Mouse (Mus musculus): ENCODE measurements at regions not wholly inside any gene's neighbourhood (a gene's known extent, or its start where the extent isn't known, plus 50 kb on each side); places are given as distances from the start of the nearest gene placed in this dataset.
"Not testable (repeated sequence)": the region's sequence is repeated elsewhere in the genome, so short reads cannot be mapped to it uniquely, and the experiment has no call there.

GRCm38 (mm10) chr15:3171774-3172173 is 96.6 kb upstream of the Selenop start:
- no peak for DNase-seq

DNA sequence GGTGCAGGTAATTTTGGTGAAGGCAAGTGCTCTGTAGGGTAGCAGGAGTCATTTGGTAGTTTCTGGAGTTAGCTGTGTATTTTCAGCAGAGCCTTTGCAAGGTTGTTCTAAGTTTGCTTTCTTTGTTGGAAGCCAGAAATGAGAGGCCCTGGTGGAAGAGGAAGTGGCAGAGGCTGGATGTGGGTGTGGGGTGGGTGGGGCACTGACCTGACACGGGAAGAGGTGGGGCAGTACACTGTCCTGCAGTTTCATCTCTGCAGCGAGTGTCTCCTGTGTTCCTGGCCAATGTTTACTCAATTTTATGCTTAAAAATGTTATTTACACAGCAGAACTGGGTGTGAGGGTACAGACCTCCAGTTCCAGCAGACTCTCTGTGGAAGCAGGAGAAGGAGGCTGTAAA is 94.3 kb upstream of the Selenop start:
- DNase-seq, result no peak

GRCm38 (mm10) chr15:3174848-3175247 is 93.5 kb upstream of the Selenop start:
- DNase-seq, result peak; percentile 32

- DNase-seq, result peak; percentile 67
Observed at GRCm38 (mm10) chr15:3201912-3202653, 66.3 kb upstream of the Selenop start.

DNA sequence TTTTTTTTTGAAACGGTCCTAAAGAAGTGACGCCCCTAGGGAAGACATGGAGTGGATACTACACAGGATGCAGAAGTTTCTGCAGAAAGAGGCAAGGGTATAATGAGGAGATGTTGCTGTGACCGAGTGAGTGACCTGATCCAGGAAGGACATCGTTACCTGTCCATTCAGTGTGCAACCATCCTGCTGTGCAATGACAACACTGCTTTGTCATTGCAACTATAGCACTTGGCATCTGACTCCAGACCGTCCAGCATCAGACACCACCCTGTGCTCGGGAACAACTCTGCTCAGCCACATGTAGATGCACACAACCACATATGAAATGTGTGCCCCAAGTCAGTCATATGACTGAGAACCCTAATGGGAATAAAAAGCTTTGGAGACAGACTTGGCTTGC is 62.8 kb upstream of the Selenop start:
- no peak for DNase-seq

- not testable (repeated sequence) for DNase-seq
Observed at GRCm38 (mm10) chr15:3206076-3206475, 62.3 kb upstream of the Selenop start.

DNA sequence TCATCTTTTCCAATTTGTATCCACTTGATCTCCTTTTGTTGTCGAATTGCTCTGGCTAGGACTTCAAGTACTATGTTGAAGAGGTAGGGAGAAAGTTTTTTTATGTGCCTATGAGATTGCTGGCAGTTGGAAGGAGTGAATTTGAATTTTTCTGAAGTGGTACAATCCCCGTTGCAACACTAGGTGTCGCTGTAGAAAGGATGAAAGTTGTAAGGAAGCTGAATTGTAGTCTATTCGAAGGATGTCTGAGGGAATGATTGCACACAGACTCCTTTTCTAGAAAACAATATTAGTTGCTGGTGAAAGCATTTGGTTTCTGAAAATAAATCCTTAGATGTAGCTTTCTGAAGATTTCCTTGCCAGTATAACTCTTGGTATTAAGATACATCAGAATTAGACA is 54.6 kb upstream of the Selenop start:
- DNase-seq, result peak; percentile 69

DNA sequence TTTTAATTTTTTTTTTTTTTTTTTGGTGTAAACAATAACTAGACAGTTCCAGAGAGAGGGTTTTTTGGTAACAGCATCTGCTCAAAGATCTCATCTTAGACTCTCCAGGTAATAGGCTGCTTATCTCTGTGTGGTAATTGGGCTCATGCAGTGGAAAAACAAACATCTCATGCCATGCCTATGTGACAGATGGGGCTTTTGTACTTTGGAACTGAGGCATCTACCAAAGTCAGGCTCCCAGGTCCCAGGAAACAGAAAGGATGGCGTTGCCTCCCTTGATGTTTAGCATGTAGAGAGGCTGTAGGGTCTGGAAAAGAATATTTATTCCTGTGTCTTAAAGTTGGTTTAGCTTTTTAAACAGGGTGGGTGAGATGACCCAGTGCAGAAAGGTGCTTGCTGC is 53.1 kb upstream of the Selenop start:
- no peak for DNase-seq
